ENCODE assay signal across 22 mouse cellular contexts in genomic region chr7:125964087-125964607, GRCm38 (mm10).
DNase-seq lines count a peak whose midpoint lies in the region; ATAC-seq and TF ChIP-seq lines count a peak whose summit lies in the region.
"Had no signal": no experiment of that assay in that cellular context is flagged by ENCODE, and none has a peak within 500 bp of the region (broad histone marks: within the 10 kb centered on the region; RNA-seq: fewer than 3 reads in every experiment).

No protein-coding gene starts in this region.

- no peak for TF ChIP-seq POLR2A in brain, embryonic 14.5 days (IDR thresholded peaks at IDR 0.05; ENCODE audit: borderline replicate concordance, extremely low read depth, insufficient read depth, insufficient read length, poor library complexity, severe bottlenecking)

- no peaks in the 10 kb centered on the region for H3K4me1 ChIP-seq in forebrain, postnatal 0 days (ENCODE audit: insufficient read depth)
- H3K4me1 ChIP-seq in forebrain, embryonic 14.5 days (ENCODE audit: control insufficient read depth, insufficient read depth, low read length): no peaks in the 10 kb centered on the region
- peaks cover 55% of the 10 kb centered on the region for H3K4me1 ChIP-seq in midbrain, embryonic 10.5 days
- peaks cover 8% of the 10 kb centered on the region for H3K4me1 ChIP-seq in midbrain, embryonic 16.5 days (ENCODE audit: control insufficient read depth, insufficient read depth, low read length)
- peaks cover 41% of the 10 kb centered on the region for H3K4me1 ChIP-seq in midbrain, embryonic 13.5 days (replicated peaks)

- no peak overlapping the region for H3K4me3 ChIP-seq in forebrain, postnatal 0 days (ENCODE audit: low read depth, low read length)
- no peak overlapping the region for H3K4me3 ChIP-seq in forebrain, embryonic 14.5 days (ENCODE audit: low read depth, low read length)
- no peak overlapping the region for H3K4me3 ChIP-seq in midbrain, embryonic 10.5 days
- H3K4me3 ChIP-seq in midbrain, embryonic 16.5 days (ENCODE audit: low read depth, low read length): no peak overlapping the region
- H3K4me3 ChIP-seq in midbrain, embryonic 13.5 days (replicated peaks): no peak overlapping the region
- H3K4me3 ChIP-seq: heart, embryonic 12.5 days; heart, embryonic 15.5 days had no signal

- peak; percentile 64 for DNase-seq in forebrain, postnatal 0 days
- no peak for DNase-seq in forebrain, embryonic 14.5 days (ENCODE audit: low spot score)
- no peak for DNase-seq in midbrain, embryonic 10.5 days (ENCODE audit: low spot score)
- DNase-seq in brain, embryonic 14.5 days (ENCODE audit: low read depth): peak; percentile 35
- DNase-seq: adrenal gland, postnatal 10 days; adrenal gland, postnatal 36 days; B cell, adult 2 months; cerebellum, adult 11-12 months; cerebellum, adult 8-10 months; cerebellum, postnatal 36 days; gastrocnemius, postnatal 25 days; heart, adult 18-20 months; heart, postnatal 10 days; heart, postnatal 36 days had no signal

- no peaks in the 10 kb centered on the region for H3K36me3 ChIP-seq in forebrain, postnatal 0 days (ENCODE audit: insufficient read depth)
- H3K36me3 ChIP-seq in forebrain, embryonic 14.5 days (ENCODE audit: control insufficient read depth, insufficient read depth, low read length): no peaks in the 10 kb centered on the region
- no peaks in the 10 kb centered on the region for H3K36me3 ChIP-seq in midbrain, embryonic 10.5 days
- no peaks in the 10 kb centered on the region for H3K36me3 ChIP-seq in midbrain, embryonic 16.5 days (ENCODE audit: control insufficient read depth, insufficient read depth, low read length)
- no peaks in the 10 kb centered on the region for H3K36me3 ChIP-seq in midbrain, embryonic 13.5 days
- H3K36me3 ChIP-seq: G1E; heart, embryonic 12.5 days; heart, embryonic 15.5 days had no signal

- H3K27ac ChIP-seq in forebrain, postnatal 0 days (ENCODE audit: low read depth, low read length): no peak overlapping the region
- H3K27ac ChIP-seq in forebrain, embryonic 14.5 days (ENCODE audit: low read depth, low read length): no peak overlapping the region
- H3K27ac ChIP-seq in midbrain, embryonic 10.5 days (replicated peaks): peak overlapping the region; percentile 52; the same call in 1 of the 2 replicates
- H3K27ac ChIP-seq in midbrain, embryonic 16.5 days (ENCODE audit: low read length): no peak overlapping the region
- peak overlapping the region; percentile 30; the same call in 1 of the 2 replicates for H3K27ac ChIP-seq in midbrain, embryonic 13.5 days
- H3K27ac ChIP-seq: heart, embryonic 15.5 days; hindbrain, embryonic 14.5 days had no signal

- no peaks in the 10 kb centered on the region for H3K27me3 ChIP-seq in forebrain, postnatal 0 days (ENCODE audit: insufficient read depth, low read length)
- no peaks in the 10 kb centered on the region for H3K27me3 ChIP-seq in forebrain, embryonic 14.5 days (replicated peaks; ENCODE audit: control insufficient read depth, insufficient read depth, low read length)
- H3K27me3 ChIP-seq in midbrain, embryonic 10.5 days (ENCODE audit: low read depth, poor library complexity, severe bottlenecking): no peaks in the 10 kb centered on the region
- H3K27me3 ChIP-seq in midbrain, embryonic 16.5 days (ENCODE audit: control insufficient read depth, insufficient read depth, low read depth, low read length): no peaks in the 10 kb centered on the region
- H3K27me3 ChIP-seq in midbrain, embryonic 13.5 days: no peaks in the 10 kb centered on the region; the same call in 1 of the 2 replicates
- H3K27me3 ChIP-seq: heart, embryonic 12.5 days; Patski had no signal

- ATAC-seq in forebrain, postnatal 0 days: peak; percentile 86
- ATAC-seq in forebrain, embryonic 14.5 days: no peak
- ATAC-seq in midbrain, embryonic 16.5 days: no peak
- no peak for ATAC-seq in midbrain, embryonic 13.5 days
- ATAC-seq in erythroblast, adult 5-6 weeks (replicated peaks; ENCODE audit: low FRiP score, poor library complexity, severe bottlenecking): no peak
- ATAC-seq: Patski had no signal

- H3K9ac ChIP-seq in forebrain, postnatal 0 days: no peak overlapping the region
- no peak overlapping the region for H3K9ac ChIP-seq in forebrain, embryonic 14.5 days (ENCODE audit: low read length)
- no peak overlapping the region for H3K9ac ChIP-seq in midbrain, embryonic 16.5 days (ENCODE audit: low read depth, low read length)
- no peak overlapping the region for H3K9ac ChIP-seq in midbrain, embryonic 13.5 days (replicated peaks)
- H3K9ac ChIP-seq: heart, embryonic 12.5 days; heart, embryonic 15.5 days; hindbrain, embryonic 14.5 days had no signal

- TF ChIP-seq CTCF in forebrain, postnatal 0 days (IDR thresholded peaks at IDR 0.05; ENCODE audit: low read depth): no peak
- TF ChIP-seq CTCF in brain, embryonic 14.5 days (IDR thresholded peaks at IDR 0.05; ENCODE audit: borderline replicate concordance, extremely low read depth, insufficient read depth, insufficient read length): no peak

- H3K9me3 ChIP-seq in forebrain, postnatal 0 days (ENCODE audit: low read length): no peaks in the 10 kb centered on the region
- no peaks in the 10 kb centered on the region for H3K9me3 ChIP-seq in forebrain, embryonic 14.5 days (replicated peaks; ENCODE audit: control insufficient read depth, low read length)
- H3K9me3 ChIP-seq in midbrain, embryonic 10.5 days (replicated peaks): no peaks in the 10 kb centered on the region
- H3K9me3 ChIP-seq in midbrain, embryonic 16.5 days (replicated peaks; ENCODE audit: control insufficient read depth, low read length, poor library complexity, severe bottlenecking): no peaks in the 10 kb centered on the region
- H3K9me3 ChIP-seq in midbrain, embryonic 13.5 days: no peaks in the 10 kb centered on the region
- H3K9me3 ChIP-seq: G1E; heart, embryonic 12.5 days; heart, embryonic 15.5 days had no signal

- H3K4me2 ChIP-seq in forebrain, postnatal 0 days (ENCODE audit: low read depth): no peak overlapping the region
- H3K4me2 ChIP-seq in forebrain, embryonic 14.5 days (ENCODE audit: low read length): no peak overlapping the region
- H3K4me2 ChIP-seq in midbrain, embryonic 16.5 days (ENCODE audit: low read length): no peak overlapping the region
- no peak overlapping the region for H3K4me2 ChIP-seq in midbrain, embryonic 13.5 days (replicated peaks)
- H3K4me2 ChIP-seq: heart, embryonic 12.5 days; heart, embryonic 15.5 days; hindbrain, embryonic 14.5 days had no signal

- 37% methylated on average over 8 of the region's 8 CpGs for WGBS in forebrain, postnatal 0 days
- WGBS in forebrain, embryonic 14.5 days: 58% methylated on average over 8 of the region's 8 CpGs
- WGBS in midbrain, embryonic 10.5 days: 71% methylated on average over 8 of the region's 8 CpGs
- 39% methylated on average over 8 of the region's 8 CpGs for WGBS in midbrain, embryonic 16.5 days
- WGBS in midbrain, embryonic 13.5 days: 44% methylated on average over 8 of the region's 8 CpGs

Comparison
In these comparisons a context has a peak if more than half of its experiments do, and no peak if none do; other contexts are left out.
1. DNase-seq: peak in forebrain, postnatal 0 days (single experiment) and brain, embryonic 14.5 days (single experiment); none in forebrain, embryonic 14.5 days (single experiment) and midbrain, embryonic 10.5 days (single experiment).
2. H3K27ac ChIP-seq: peak in midbrain, embryonic 10.5 days (single experiment) and midbrain, embryonic 13.5 days (single experiment); none in forebrain, postnatal 0 days (single experiment), forebrain, embryonic 14.5 days (single experiment) and midbrain, embryonic 16.5 days (single experiment).